Mouse (Mus musculus) adipocyte (in vitro differentiated cells): ENCODE results near the gene Josd2.

Experiments used
- DNase-seq: peaks from one replicate; pipeline ENCODE4 v3.0.0-alpha.2; 2016; ENCODE audit warnings: low spot score

Gene Josd2

GRCm38 (mm10) chr7:44446070-44446855, 21.5 kb upstream of the Josd2 start:
- DNase-seq = no peak

- no peak for DNase-seq
Measured at GRCm38 (mm10) chr7:44453256-44453655, 14.5 kb upstream of the Josd2 start.

GRCm38 (mm10) chr7:44456302-44456701, 11.5 kb upstream of the Josd2 start:
- no peak for DNase-seq

GRCm38 (mm10) chr7:44460067-44460466, 7.7 kb upstream of the Josd2 start:
- no peak for DNase-seq

GRCm38 (mm10) chr7:44460767-44461502, 6.8 kb upstream of the Josd2 start:
- DNase-seq = no peak

- DNase-seq = no peak
Measured at GRCm38 (mm10) chr7:44461503-44462217, 6.1 kb upstream of the Josd2 start.

GRCm38 (mm10) chr7:44462218-44463055, 5.3 kb upstream of the Josd2 start:
- no peak for DNase-seq

GRCm38 (mm10) chr7:44463056-44463425, 4.7 kb upstream of the Josd2 start:
- DNase-seq = no peak

GRCm38 (mm10) chr7:44463556-44464225, 4.1 kb upstream of the Josd2 start:
- no peak for DNase-seq

- no peak for DNase-seq
Measured at GRCm38 (mm10) chr7:44464511-44464910, 3.3 kb upstream of the Josd2 start.

GRCm38 (mm10) chr7:44465111-44465510, 2.7 kb upstream of the Josd2 start, which contains the start of gene Aspdh:
TSS of gene Aspdh (plus strand) at chr7:44465391.
- DNase-seq = no peak

GRCm38 (mm10) chr7:44466006-44466887, 1.5 kb upstream of the Josd2 start:
- no peak for DNase-seq

GRCm38 (mm10) chr7:44466888-44467311, 880 bp upstream of the Josd2 start:
- no peak for DNase-seq

- no peak for DNase-seq
Measured at GRCm38 (mm10) chr7:44468644-44469285, 985 bp downstream of the Josd2 start.

GRCm38 (mm10) chr7:44469677-44470675, 2.2 kb downstream of the Josd2 start:
- no peak for DNase-seq

GRCm38 (mm10) chr7:44470696-44471612, 3.2 kb downstream of the Josd2 start:
- no peak for DNase-seq

- DNase-seq = peak; percentile 17
Measured at GRCm38 (mm10) chr7:44471880-44472557, 4.2 kb downstream of the Josd2 start.
